Mouse (Mus musculus): Measurements from ENCODE around the gene Ccdc96.

GRCm38 (mm10) chr5:36508351-36508750, 24.0 kb downstream of the Ccdc96 start:
- no peak for TF ChIP-seq CTCF (IDR thresholded peaks at IDR 0.05; ENCODE audit: insufficient read depth, low read length)
- TF ChIP-seq POLR2A (IDR thresholded peaks at IDR 0.05; ENCODE audit: borderline replicate concordance, extremely low read depth, low read depth, low read length): no peak

All from lung, adult 2 months (tissue).